27 mouse cellular contexts compared by ENCODE assay signal in the genomic region with DNA sequence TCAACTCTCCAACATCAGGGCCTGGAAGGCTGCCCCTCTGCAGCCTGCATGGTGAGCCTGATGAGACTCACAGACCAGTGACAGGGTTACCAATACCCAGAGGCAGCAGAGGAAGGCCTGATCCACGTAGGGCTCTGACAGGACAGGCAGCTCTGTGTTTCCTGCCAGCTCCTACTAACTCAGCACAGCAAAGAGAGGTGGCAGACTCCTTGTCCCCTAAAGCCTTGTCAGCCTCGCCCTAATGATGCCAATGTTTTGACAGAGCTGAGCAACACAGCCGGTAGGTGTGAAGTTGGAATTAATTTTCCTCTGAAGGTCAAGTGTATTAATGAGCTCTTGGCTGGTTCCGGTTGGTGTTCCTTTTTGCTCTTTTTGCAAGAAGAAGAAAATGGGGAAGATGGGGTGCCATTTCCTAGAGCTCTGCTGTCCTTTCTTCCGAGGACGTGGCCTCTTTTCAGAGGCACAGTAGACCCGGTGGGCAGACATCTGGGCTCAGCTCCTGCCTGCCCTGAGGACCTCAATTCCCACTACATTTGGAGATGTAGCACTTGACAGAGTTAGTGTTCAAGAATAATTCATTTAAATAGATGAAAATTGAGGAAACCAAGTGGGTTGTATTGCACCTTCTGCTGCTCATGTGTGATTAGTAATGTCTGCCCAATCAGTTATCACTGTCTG.
"Had no signal": no experiment of that assay in that cellular context is flagged by ENCODE, and none has a peak within 500 bp of the region (broad histone marks: within the 10 kb centered on the region; RNA-seq: fewer than 3 reads in every experiment).

No protein-coding gene starts in this region.

- H3K9me3 ChIP-seq: heart, embryonic 10.5 days; heart, embryonic 12.5 days; hindbrain, embryonic 10.5 days; hindbrain, embryonic 12.5 days; intestine, embryonic 15.5 days; limb, embryonic 10.5 days; limb, embryonic 12.5 days; liver, embryonic 13.5 days; liver, embryonic 15.5 days had no signal

- H3K4me2 ChIP-seq: heart, embryonic 12.5 days; hindbrain, embryonic 12.5 days; hindbrain, embryonic 14.5 days; intestine, embryonic 15.5 days; limb, embryonic 12.5 days; liver, embryonic 11.5 days; liver, embryonic 13.5 days; liver, embryonic 15.5 days had no signal

- H3K9ac ChIP-seq: heart, embryonic 12.5 days; hindbrain, embryonic 12.5 days; hindbrain, embryonic 14.5 days; intestine, embryonic 15.5 days; limb, embryonic 12.5 days; liver, embryonic 13.5 days; liver, embryonic 15.5 days had no signal

- H3K27me3 ChIP-seq: heart, embryonic 12.5 days; hindbrain, embryonic 12.5 days; intestine, embryonic 15.5 days; liver, embryonic 13.5 days; liver, embryonic 15.5 days had no signal

- ATAC-seq: hindbrain, embryonic 16.5 days; inflammation-experienced regulatory T-cells, adult 6 months; intestine, embryonic 15.5 days; intestine, postnatal 0 days had no signal

- DNase-seq: gastrocnemius, postnatal 10 days; gastrocnemius, postnatal 25 days; heart, adult 18-20 months; heart, postnatal 10 days; heart, postnatal 4 days; kidney, adult 18-20 months; kidney, adult 8-10 months; kidney, postnatal 10 days; kidney, postnatal 25 days; kidney, postnatal 4 days; liver; liver, embryonic 13.5 days had no signal

- H3K4me3 ChIP-seq: heart, embryonic 10.5 days; heart, embryonic 12.5 days; hindbrain, embryonic 10.5 days; hindbrain, embryonic 12.5 days; intestine, embryonic 15.5 days; layer of hippocampus, adult 2 months; left cerebral cortex, adult 2 months; limb, embryonic 10.5 days; limb, embryonic 12.5 days; liver, embryonic 13.5 days; liver, embryonic 15.5 days had no signal

- H3K4me1 ChIP-seq: heart, embryonic 10.5 days; heart, embryonic 12.5 days; hindbrain, embryonic 10.5 days; hindbrain, embryonic 12.5 days; intestine, embryonic 15.5 days; liver, embryonic 13.5 days; liver, embryonic 15.5 days had no signal

- H3K36me3 ChIP-seq: heart, embryonic 10.5 days; heart, embryonic 12.5 days; hindbrain, embryonic 10.5 days; hindbrain, embryonic 12.5 days; intestine, embryonic 15.5 days; limb, embryonic 10.5 days; limb, embryonic 12.5 days; liver, embryonic 13.5 days; liver, embryonic 15.5 days had no signal

- H3K27ac ChIP-seq: heart, embryonic 10.5 days; hindbrain, embryonic 10.5 days; hindbrain, embryonic 12.5 days; hindbrain, embryonic 14.5 days; intestine, embryonic 15.5 days; layer of hippocampus, adult 2 months; left cerebral cortex, adult 2 months; limb, embryonic 10.5 days; limb, embryonic 12.5 days; liver, embryonic 13.5 days; liver, embryonic 15.5 days had no signal
